Mouse (Mus musculus): ENCODE measurements around the gene Olfr464. TPM values are rescaled to one million over a fixed set of nuclear protein-coding genes. Genes with fewer than 3 reads are reported as not detected.

Olfr464 gene
- not detected for polyA plus RNA-seq (2014; fragmentation: Illumina TruSeq; extraction: RNeasy Lipid Tissue Mini Kit (QIAGEN cat#74804); ENCODE audit: low read depth, low replicate concordance)

DNA sequence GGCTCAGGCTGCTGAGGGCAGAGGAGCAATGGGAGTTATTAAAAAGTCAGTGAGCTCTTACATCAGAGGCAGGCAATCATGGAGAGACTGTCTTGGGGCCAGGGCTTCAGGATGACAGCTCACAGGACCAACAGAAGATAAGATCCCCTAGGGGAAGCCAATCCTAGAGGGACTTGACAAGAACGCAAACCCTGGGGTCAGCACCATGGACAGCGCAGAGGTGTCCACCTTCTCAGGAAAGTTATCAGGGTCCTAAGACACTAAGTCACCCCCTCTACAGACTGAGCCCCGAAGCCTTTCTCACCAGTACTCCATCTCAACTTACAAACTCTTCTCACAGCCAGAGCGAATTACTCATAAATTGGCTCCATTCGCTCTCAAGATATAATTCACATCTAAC, at the start of gene Olfr464:
Gene Olfr464, minus strand, starts transcription at position 2 of the 400 bp plus-strand sequence.

DNA sequence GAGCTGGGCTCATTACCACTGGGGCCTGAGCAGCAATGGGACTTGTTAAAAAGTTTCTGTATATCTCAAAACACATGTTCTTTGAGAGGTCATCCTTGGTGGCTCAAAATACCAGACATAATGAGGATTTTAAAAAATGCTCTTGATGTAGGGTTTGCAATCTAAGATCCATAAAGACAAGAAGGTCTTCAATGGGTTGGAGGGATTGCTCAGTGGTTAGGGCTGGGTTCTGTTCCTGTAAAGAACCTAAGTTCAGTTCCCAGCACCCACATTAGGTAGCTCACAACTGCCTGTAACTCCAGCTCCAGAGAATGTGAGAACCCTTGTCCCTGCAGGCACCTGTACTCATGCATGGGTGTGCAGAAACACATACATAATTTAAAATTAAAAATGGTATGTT, 23.5 kb downstream of the Olfr464 start, which contains the start of gene Olfr463:
Gene Olfr463, minus strand, starts transcription at position 101 of the 400 bp plus-strand sequence.

DNA sequence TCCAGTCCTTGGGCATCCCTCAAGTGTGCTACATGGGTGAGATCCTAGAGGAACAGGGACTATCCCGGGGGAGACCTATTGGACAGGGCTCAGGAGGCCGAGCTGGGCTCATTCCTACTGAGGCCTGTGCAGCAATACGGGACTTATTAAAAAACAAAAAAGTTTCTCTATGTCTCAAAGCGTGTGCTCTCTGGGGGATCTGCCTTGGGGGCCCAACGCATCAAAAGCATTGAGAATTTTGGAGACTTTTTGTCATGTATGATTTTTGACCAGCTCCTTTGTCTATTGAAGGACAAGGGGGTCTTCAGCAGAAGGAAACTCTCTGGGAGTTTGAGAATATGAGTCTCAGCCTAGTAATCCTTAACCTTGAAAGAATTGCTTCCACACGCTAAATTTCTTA, 28.6 kb downstream of the Olfr464 start, which contains the start of gene Olfr462:
Gene Olfr462, minus strand, starts transcription at position 101 of the 400 bp plus-strand sequence.

DNA sequence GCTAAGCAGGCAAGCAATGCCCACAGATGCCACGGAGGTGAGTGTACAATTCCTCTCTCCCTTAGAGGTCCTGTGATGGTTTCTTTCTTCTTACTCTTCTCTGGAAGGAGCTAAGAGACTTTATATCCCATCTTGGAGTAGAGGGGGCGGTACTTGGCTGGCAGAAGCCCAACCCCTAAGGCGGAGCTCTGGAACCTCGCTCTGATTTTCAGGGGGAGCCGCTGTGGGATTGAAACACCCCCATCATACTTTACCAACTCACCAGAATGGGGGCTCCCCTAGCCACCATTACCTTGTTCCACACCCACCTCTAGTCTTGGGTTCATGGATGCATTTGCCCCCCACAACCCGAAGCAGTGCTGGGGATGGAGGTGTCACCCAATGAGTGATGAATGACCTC, 45.3 kb downstream of the Olfr464 start, which contains the start of gene Epx:
Gene Epx, minus strand, starts transcription at position 101 of the 400 bp plus-strand sequence.

Other genes with a start within 250 kb of the Olfr464 start
- gene Supt4a, start 183.4 kb downstream of the Olfr464 start, polyA plus RNA-seq (2014; fragmentation: Illumina TruSeq; extraction: RNeasy Lipid Tissue Mini Kit (QIAGEN cat#74804); ENCODE audit: low read depth, low replicate concordance) = 51.4 TPM
- gene Tspoap1, start 160.4 kb downstream of the Olfr464 start, polyA plus RNA-seq (2014; fragmentation: Illumina TruSeq; extraction: RNeasy Lipid Tissue Mini Kit (QIAGEN cat#74804); ENCODE audit: low read depth, low replicate concordance) = not detected
- gene Mpo, start 127.4 kb downstream of the Olfr464 start, polyA plus RNA-seq (2014; fragmentation: Illumina TruSeq; extraction: RNeasy Lipid Tissue Mini Kit (QIAGEN cat#74804); ENCODE audit: low read depth, low replicate concordance) = not detected
- not detected for gene Lpo, start 92.7 kb downstream of the Olfr464 start, polyA plus RNA-seq (2014; fragmentation: Illumina TruSeq; extraction: RNeasy Lipid Tissue Mini Kit (QIAGEN cat#74804); ENCODE audit: low read depth, low replicate concordance)
- 3.6 TPM for gene Mks1, start 67.8 kb downstream of the Olfr464 start, polyA plus RNA-seq (2014; fragmentation: Illumina TruSeq; extraction: RNeasy Lipid Tissue Mini Kit (QIAGEN cat#74804); ENCODE audit: low read depth, low replicate concordance)
- gene Epx, start 45.4 kb downstream of the Olfr464 start, polyA plus RNA-seq (2014; fragmentation: Illumina TruSeq; extraction: RNeasy Lipid Tissue Mini Kit (QIAGEN cat#74804); ENCODE audit: low read depth, low replicate concordance) = not detected
- not detected for gene Olfr462, start 28.7 kb downstream of the Olfr464 start, polyA plus RNA-seq (2014; fragmentation: Illumina TruSeq; extraction: RNeasy Lipid Tissue Mini Kit (QIAGEN cat#74804); ENCODE audit: low read depth, low replicate concordance)
- gene Olfr463, start 23.6 kb downstream of the Olfr464 start, polyA plus RNA-seq (2014; fragmentation: Illumina TruSeq; extraction: RNeasy Lipid Tissue Mini Kit (QIAGEN cat#74804); ENCODE audit: low read depth, low replicate concordance) = not detected
- 535 TPM for gene Dynll2, start 66.6 kb upstream of the Olfr464 start, polyA plus RNA-seq (2014; fragmentation: Illumina TruSeq; extraction: RNeasy Lipid Tissue Mini Kit (QIAGEN cat#74804); ENCODE audit: low read depth, low replicate concordance)
- gene Srsf1, start 126.4 kb upstream of the Olfr464 start, polyA plus RNA-seq (2014; fragmentation: Illumina TruSeq; extraction: RNeasy Lipid Tissue Mini Kit (QIAGEN cat#74804); ENCODE audit: low read depth, low replicate concordance) = 146 TPM
- 43.0 TPM for gene Vezf1, start 147.3 kb upstream of the Olfr464 start, polyA plus RNA-seq (2014; fragmentation: Illumina TruSeq; extraction: RNeasy Lipid Tissue Mini Kit (QIAGEN cat#74804); ENCODE audit: low read depth, low replicate concordance)
- 51.4 TPM for gene Cuedc1, start 177.1 kb upstream of the Olfr464 start, polyA plus RNA-seq (2014; fragmentation: Illumina TruSeq; extraction: RNeasy Lipid Tissue Mini Kit (QIAGEN cat#74804); ENCODE audit: low read depth, low replicate concordance)

Measured in heart, adult 10 weeks (tissue).